Mouse (Mus musculus) cortical plate, adult 2 months (tissue): ENCODE measurements around the gene Cdc42ep4. TPM values are rescaled to one million over a fixed set of nuclear protein-coding genes. Genes with fewer than 3 reads are reported as not detected.

ENCODE experiments used
- H3K27ac ChIP-seq: fragments of 200-500 bp; 2 replicates; pipeline ENCODE4 v1.5.1; 2012; ENCODE audit warnings: low read length, control low read depth, inconsistent platforms; ENCODE audit not compliant: insufficient read depth
- H3K4me1 ChIP-seq: fragments of 200-500 bp; 2 replicates; pipeline ENCODE4 v1.6.1; 2011; ENCODE audit warnings: low read length; ENCODE audit not compliant: control insufficient read depth, insufficient read depth
- H3K4me3 ChIP-seq: fragments of 200-500 bp; 2 replicates; pipeline ENCODE4 v1.5.1; 2011; ENCODE audit warnings: mild to moderate bottlenecking, low read length, control low read depth; ENCODE audit not compliant: insufficient read depth
- CTCF ChIP-seq: fragments of 200-500 bp; IDR thresholded peaks from 2 replicates; pipeline ENCODE4 v1.5.1; 2011; ENCODE audit warnings: mild to moderate bottlenecking, control low read depth, low read length; ENCODE audit not compliant: insufficient read depth; ENCODE audit errors: extremely low read depth
- POLR2A ChIP-seq: fragments of 200-500 bp; IDR thresholded peaks from 2 replicates; pipeline ENCODE4 v1.6.1; 2011; ENCODE audit warnings: mild to moderate bottlenecking, low read length, control low read depth; ENCODE audit not compliant: insufficient read depth; ENCODE audit errors: extremely low read depth
- polyA plus RNA-seq: library from polyadenylated mRNA; depleted of rRNA; stranded (reverse); fragments of >200 nt; gene quantifications from 2 replicates; pipeline ENCODE4 v1.2.3, GENCODE M21; 2012; rRNA removed

The Cdc42ep4 gene
- polyA plus RNA-seq, 1 experiment: 24.3 TPM

- H3K4me3 ChIP-seq: no peak overlapping the region; the same call in 1 of the 2 replicates
- TF ChIP-seq POLR2A (no peak), CTCF (no peak)
- peaks cover 5% of the 10 kb centered on the region for H3K4me1 ChIP-seq
These were observed 69.7 kb downstream of the Cdc42ep4 start for GRCm38 (mm10) chr11:113681979-113682378.

GRCm38 (mm10) chr11:113680954-113681353, 70.7 kb downstream of the Cdc42ep4 start:
- H3K4me3 ChIP-seq: no peak overlapping the region
- peaks cover 5% of the 10 kb centered on the region for H3K4me1 ChIP-seq
- no peak overlapping the region for H3K27ac ChIP-seq
- TF ChIP-seq CTCF: no peak
- no peak for TF ChIP-seq POLR2A

More at GRCm38 (mm10) chr11:113681979-113682378, 69.7 kb downstream of the Cdc42ep4 start:
- no peak overlapping the region for H3K27ac ChIP-seq

- H3K4me3 ChIP-seq: no peak overlapping the region
- H3K4me1 ChIP-seq: peaks cover 5% of the 10 kb centered on the region
- H3K27ac ChIP-seq: no peak overlapping the region
- no peak for TF ChIP-seq CTCF
- no peak for TF ChIP-seq POLR2A
These were observed 73.3 kb downstream of the Cdc42ep4 start for GRCm38 (mm10) chr11:113678373-113678772.

- peaks cover 5% of the 10 kb centered on the region for H3K4me1 ChIP-seq
- no peak overlapping the region for H3K27ac ChIP-seq
- no peak overlapping the region for H3K4me3 ChIP-seq
- no peak for TF ChIP-seq POLR2A
- no peak for TF ChIP-seq CTCF
These were observed 74.3 kb downstream of the Cdc42ep4 start for GRCm38 (mm10) chr11:113677378-113677777.

Other genes starting within 250 kb of the Cdc42ep4 start
- gene Sstr2, start 132.5 kb downstream of the Cdc42ep4 start, polyA plus RNA-seq: 27.3 and 31.9 TPM in 2 replicates
- gene Cog1, start 102.7 kb downstream of the Cdc42ep4 start, polyA plus RNA-seq: 69.9 and 70.6 TPM in 2 replicates
- gene Slc39a11, start 101.8 kb downstream of the Cdc42ep4 start, polyA plus RNA-seq: 11.4 and 12.7 TPM in 2 replicates
- gene Fam104a, start 67.7 kb downstream of the Cdc42ep4 start, polyA plus RNA-seq: 28.0 and 28.6 TPM in 2 replicates
- gene D11Wsu47e, start 67.5 kb downstream of the Cdc42ep4 start, polyA plus RNA-seq: 14.2 and 15.2 TPM in 2 replicates
- 0.06 and 0.08 TPM in 2 replicates for gene Cpsf4l, start 41.9 kb downstream of the Cdc42ep4 start, polyA plus RNA-seq